Mouse (Mus musculus): Measurements from ENCODE around the gene Camk1d. TPM values are rescaled to one million over a fixed set of nuclear protein-coding genes. Genes with fewer than 3 reads are reported as not detected.

The Camk1d gene
- polyA plus RNA-seq (2016; fragmentation: Nextera tagmentation; extraction: Ambion mirVana): 3.3 and 4.1 TPM in 2 replicates

GRCm38 (mm10) chr2:5714211-5715053 lies at the start of gene Camk1d:
Camk1d (minus strand) TSS chr2:5714515.
- ATAC-seq (ENCODE audit: low FRiP score): peak; percentile 84
- peaks cover 37% of the 10 kb centered on the region for H3K27me3 ChIP-seq
- H3K36me3 ChIP-seq: no peaks in the 10 kb centered on the region
- peak within 1 kb of the TSS; percentile 48 for H3K27ac ChIP-seq
- WGBS: under 1% methylated on average over 60 of the region's 80 CpGs
- peak within 1 kb of the TSS; percentile 71 for H3K9ac ChIP-seq
- H3K4me1 ChIP-seq: peaks cover 19% of the 10 kb centered on the region
- H3K4me3 ChIP-seq: peak within 1 kb of the TSS; percentile 75
- peaks cover 6% of the 10 kb centered on the region; the same call in 1 of the 2 replicates for H3K9me3 ChIP-seq (replicated peaks)
- H3K4me2 ChIP-seq (replicated peaks): peak within 1 kb of the TSS; percentile 98

- no peaks in the 10 kb centered on the region for H3K27me3 ChIP-seq
- H3K4me2 ChIP-seq (replicated peaks): no peak overlapping the region
- H3K4me1 ChIP-seq: no peaks in the 10 kb centered on the region
- ATAC-seq (ENCODE audit: low FRiP score): no peak
- H3K9me3 ChIP-seq (replicated peaks): no peaks in the 10 kb centered on the region
- H3K4me3 ChIP-seq: no peak overlapping the region
- H3K36me3 ChIP-seq: no peaks in the 10 kb centered on the region
- no peak overlapping the region for H3K27ac ChIP-seq
- H3K9ac ChIP-seq: no peak overlapping the region
- 89% methylated on average over 3 of the region's 3 CpGs for WGBS
Observed at GRCm38 (mm10) chr2:5762031-5762430, 47.7 kb upstream of the Camk1d start.

GRCm38 (mm10) chr2:5760479-5761008 lies 46.2 kb upstream of the Camk1d start:
- H3K36me3 ChIP-seq: no peaks in the 10 kb centered on the region
- no peaks in the 10 kb centered on the region for H3K27me3 ChIP-seq
- WGBS: 92% methylated on average over 8 of the region's 8 CpGs
- H3K9ac ChIP-seq: no peak overlapping the region
- no peaks in the 10 kb centered on the region for H3K9me3 ChIP-seq (replicated peaks)
- no peak overlapping the region for H3K27ac ChIP-seq
- H3K4me3 ChIP-seq: no peak overlapping the region
- H3K4me1 ChIP-seq: no peaks in the 10 kb centered on the region
- H3K4me2 ChIP-seq (replicated peaks): no peak overlapping the region
- ATAC-seq (ENCODE audit: low FRiP score): no peak

- H3K27me3 ChIP-seq: no peaks in the 10 kb centered on the region
- no peak overlapping the region for H3K27ac ChIP-seq
- no peaks in the 10 kb centered on the region for H3K9me3 ChIP-seq (replicated peaks)
- H3K4me3 ChIP-seq: no peak overlapping the region
- no peak overlapping the region for H3K9ac ChIP-seq
- no peak for ATAC-seq (ENCODE audit: low FRiP score)
- H3K36me3 ChIP-seq: no peaks in the 10 kb centered on the region
- H3K4me2 ChIP-seq (replicated peaks): no peak overlapping the region
- no peaks in the 10 kb centered on the region for H3K4me1 ChIP-seq
- WGBS: 95% methylated on average over 2 of the region's 2 CpGs
Observed at GRCm38 (mm10) chr2:5758569-5758968, 44.3 kb upstream of the Camk1d start.

- H3K4me3 ChIP-seq: no peak overlapping the region
- H3K9ac ChIP-seq: no peak overlapping the region
- ATAC-seq (ENCODE audit: low FRiP score): no peak
- no peaks in the 10 kb centered on the region for H3K27me3 ChIP-seq
- H3K36me3 ChIP-seq: no peaks in the 10 kb centered on the region
- no peaks in the 10 kb centered on the region for H3K4me1 ChIP-seq
- H3K27ac ChIP-seq: no peak overlapping the region
- WGBS: 88% methylated on average over 3 of the region's 3 CpGs
- no peak overlapping the region for H3K4me2 ChIP-seq (replicated peaks)
- H3K9me3 ChIP-seq (replicated peaks): no peaks in the 10 kb centered on the region
Observed at GRCm38 (mm10) chr2:5750872-5751271, 36.6 kb upstream of the Camk1d start.

- H3K4me3 ChIP-seq: no peak overlapping the region
- H3K27me3 ChIP-seq: no peaks in the 10 kb centered on the region
- WGBS: 88% methylated on average over 6 of the region's 6 CpGs
- no peaks in the 10 kb centered on the region for H3K4me1 ChIP-seq
- no peaks in the 10 kb centered on the region for H3K36me3 ChIP-seq
- ATAC-seq (ENCODE audit: low FRiP score): no peak
- H3K27ac ChIP-seq: no peak overlapping the region
- H3K9me3 ChIP-seq (replicated peaks): no peaks in the 10 kb centered on the region
- no peak overlapping the region for H3K9ac ChIP-seq
- H3K4me2 ChIP-seq (replicated peaks): no peak overlapping the region
Observed at GRCm38 (mm10) chr2:5749210-5749609, 34.9 kb upstream of the Camk1d start.

GRCm38 (mm10) chr2:5747545-5748043 lies 33.3 kb upstream of the Camk1d start:
- Histone ChIP-seq H3K4me1 (no peaks in the 10 kb centered on the region), H3K27ac (no peak overlapping the region), H3K4me3 (no peak overlapping the region), H3K9me3 (replicated peaks) (no peaks in the 10 kb centered on the region), H3K36me3 (no peaks in the 10 kb centered on the region), H3K9ac (no peak overlapping the region), H3K4me2 (replicated peaks) (no peak overlapping the region), H3K27me3 (no peaks in the 10 kb centered on the region)
- ATAC-seq (ENCODE audit: low FRiP score): no peak
- 82% methylated on average over 5 of the region's 5 CpGs for WGBS

- Histone ChIP-seq H3K9me3 (replicated peaks) (no peaks in the 10 kb centered on the region), H3K4me1 (no peaks in the 10 kb centered on the region), H3K27me3 (no peaks in the 10 kb centered on the region), H3K36me3 (no peaks in the 10 kb centered on the region), H3K27ac (no peak overlapping the region), H3K4me2 (replicated peaks) (no peak overlapping the region), H3K9ac (no peak overlapping the region), H3K4me3 (no peak overlapping the region)
- no peak for ATAC-seq (ENCODE audit: low FRiP score)
- 79% methylated on average over 12 of the region's 12 CpGs for WGBS
Observed at GRCm38 (mm10) chr2:5746529-5746928, 32.2 kb upstream of the Camk1d start.

- Histone ChIP-seq H3K9ac (no peak overlapping the region), H3K9me3 (replicated peaks) (no peaks in the 10 kb centered on the region), H3K4me1 (no peaks in the 10 kb centered on the region), H3K27ac (no peak overlapping the region), H3K36me3 (no peaks in the 10 kb centered on the region), H3K4me2 (replicated peaks) (no peak overlapping the region), H3K27me3 (no peaks in the 10 kb centered on the region), H3K4me3 (no peak overlapping the region)
- WGBS: 77% methylated on average over 8 of the region's 8 CpGs
- ATAC-seq (ENCODE audit: low FRiP score): no peak
Observed at GRCm38 (mm10) chr2:5743886-5744285, 29.6 kb upstream of the Camk1d start.

- no peak for ATAC-seq (ENCODE audit: low FRiP score)
- no peak overlapping the region for H3K4me2 ChIP-seq (replicated peaks)
- H3K4me3 ChIP-seq: no peak overlapping the region
- peaks cover under 1% of the 10 kb centered on the region; the same call in 1 of the 2 replicates for H3K4me1 ChIP-seq
- H3K27me3 ChIP-seq: no peaks in the 10 kb centered on the region
- WGBS: 89% methylated on average over 1 of the region's 1 CpGs
- H3K27ac ChIP-seq: no peak overlapping the region
- no peaks in the 10 kb centered on the region for H3K36me3 ChIP-seq
- H3K9me3 ChIP-seq (replicated peaks): no peaks in the 10 kb centered on the region
- H3K9ac ChIP-seq: no peak overlapping the region
Observed at GRCm38 (mm10) chr2:5740913-5741312, 26.6 kb upstream of the Camk1d start.

- H3K27me3 ChIP-seq: no peaks in the 10 kb centered on the region
- WGBS: 18% methylated on average over 2 of the region's 2 CpGs
- no peak overlapping the region for H3K27ac ChIP-seq
- no peak overlapping the region for H3K4me2 ChIP-seq (replicated peaks)
- H3K9ac ChIP-seq: no peak overlapping the region
- ATAC-seq (ENCODE audit: low FRiP score): no peak
- peaks cover 5% of the 10 kb centered on the region for H3K4me1 ChIP-seq
- H3K4me3 ChIP-seq: no peak overlapping the region
- H3K9me3 ChIP-seq (replicated peaks): no peaks in the 10 kb centered on the region
- H3K36me3 ChIP-seq: no peaks in the 10 kb centered on the region
Observed at GRCm38 (mm10) chr2:5735881-5736280, 21.6 kb upstream of the Camk1d start.

- H3K9me3 ChIP-seq (replicated peaks): no peaks in the 10 kb centered on the region
- ATAC-seq (ENCODE audit: low FRiP score): no peak
- WGBS: 72% methylated on average over 3 of the region's 3 CpGs
Observed at GRCm38 (mm10) chr2:5733300-5734085, 19.2 kb upstream of the Camk1d start.

More at GRCm38 (mm10) chr2:5733300-5734085, 19.2 kb upstream of the Camk1d start:
- H3K4me3 ChIP-seq: no peak overlapping the region
- no peak overlapping the region for H3K4me2 ChIP-seq (replicated peaks)
- H3K9ac ChIP-seq: no peak overlapping the region
- H3K4me1 ChIP-seq: peaks cover 11% of the 10 kb centered on the region
- H3K36me3 ChIP-seq: no peaks in the 10 kb centered on the region
- H3K27ac ChIP-seq: no peak overlapping the region
- no peaks in the 10 kb centered on the region for H3K27me3 ChIP-seq

Data from hindbrain, embryonic 12.5 days (tissue).